Mouse (Mus musculus) frontal cortex, adult 2 months (tissue): Measurements from ENCODE around the gene Mcoln1. TPM values are rescaled to one million over a fixed set of nuclear protein-coding genes. Genes with fewer than 3 reads are reported as not detected.

Experiments
- DNase-seq, 2 experiments: peaks; one replicate each; pipeline ENCODE4 v3.0.0; 2022; ENCODE audit warnings: low spot score in 1 of 2; ENCODE audit errors: extremely low spot score in 1 of 2
- polyA plus RNA-seq: library from polyadenylated mRNA; depleted of rRNA; stranded (reverse); fragments of >200 nt; gene quantifications from 2 replicates; pipeline ENCODE4 v1.2.3, GENCODE M21; 2012; rRNA removed

The Mcoln1 gene
- polyA plus RNA-seq, 1 experiment: 230 TPM

GRCm38 (mm10) chr8:3556114-3556513, 55.9 kb downstream of the Mcoln1 start:
- DNase-seq: no peak

Other genes starting within 250 kb of the Mcoln1 start
- 16.2 and 17.3 TPM in 2 replicates for gene Insr, start 220.8 kb upstream of the Mcoln1 start, polyA plus RNA-seq
- gene A430078G23Rik, start 147.0 kb upstream of the Mcoln1 start, polyA plus RNA-seq: 0.46 and 0.52 TPM in 2 replicates
- 29.1 and 33.8 TPM in 2 replicates for gene Arhgef18, start 107.5 kb upstream of the Mcoln1 start, polyA plus RNA-seq
- gene Pex11g, start 32.8 kb upstream of the Mcoln1 start, polyA plus RNA-seq: 1.6 and 2.0 TPM in 2 replicates
- 0.19 and 0.28 TPM in 2 replicates for gene Tex45, start 29.6 kb upstream of the Mcoln1 start, polyA plus RNA-seq
- gene Zfp358, start 7.3 kb upstream of the Mcoln1 start, polyA plus RNA-seq: 48.5 and 50.2 TPM in 2 replicates
- gene Pnpla6, start 14.9 kb downstream of the Mcoln1 start, polyA plus RNA-seq: 65.5 and 79.6 TPM in 2 replicates
- 0.56 TPM in 1 of 2 replicates, not detected in the other for gene C330021F23Rik, start 67.5 kb downstream of the Mcoln1 start, polyA plus RNA-seq
- gene Camsap3, start 86.8 kb downstream of the Mcoln1 start, polyA plus RNA-seq: 31.7 and 32.7 TPM in 2 replicates
- 56.1 and 56.4 TPM in 2 replicates for gene Xab2, start 120.9 kb downstream of the Mcoln1 start, polyA plus RNA-seq
- gene Pet100, start 121.1 kb downstream of the Mcoln1 start, polyA plus RNA-seq: 66.2 and 68.9 TPM in 2 replicates
- gene Pcp2, start 125.1 kb downstream of the Mcoln1 start, polyA plus RNA-seq: 1.5 and 2.2 TPM in 2 replicates
- 292 and 302 TPM in 2 replicates for gene Stxbp2, start 130.5 kb downstream of the Mcoln1 start, polyA plus RNA-seq
- gene Retn, start 155.3 kb downstream of the Mcoln1 start, polyA plus RNA-seq: 3.1 and 3.7 TPM in 2 replicates
- 0.23 and 0.24 TPM in 2 replicates for gene Mcemp1, start 165.3 kb downstream of the Mcoln1 start, polyA plus RNA-seq
- gene Fcor, start 171.9 kb downstream of the Mcoln1 start, polyA plus RNA-seq: 17.4 and 17.6 TPM in 2 replicates
- 36.2 and 37.3 TPM in 2 replicates for gene Trappc5, start 175.8 kb downstream of the Mcoln1 start, polyA plus RNA-seq
- 0.10 TPM in 1 of 2 replicates, not detected in the other for gene Fcer2a, start 193.7 kb downstream of the Mcoln1 start, polyA plus RNA-seq
- gene Clec4g, start 220.2 kb downstream of the Mcoln1 start, polyA plus RNA-seq: 0.13 and 0.20 TPM in 2 replicates
- gene Cd209a, start 248.5 kb downstream of the Mcoln1 start, polyA plus RNA-seq: 0.54 TPM in 1 of 2 replicates, not detected in the other